Mouse (Mus musculus) NIH3T3 (cell line): ENCODE data around the gene Tnrc6a.
A peak's percentile ranks its signal among the peaks of the same experiment; 100 is the strongest.

Experiments used
- DNase-seq: peaks from one replicate; pipeline ENCODE4 v3.0.0-alpha.2; 2012; ENCODE audit warnings: low read depth

The Tnrc6a gene

GRCm38 (mm10) chr7:123189762-123190161, 66.1 kb downstream of the Tnrc6a start:
- DNase-seq: no peak

GRCm38 (mm10) chr7:123191731-123192130, 68.0 kb downstream of the Tnrc6a start:
- DNase-seq: peak; percentile 14

- no peak for DNase-seq
These were observed 69.5 kb downstream of the Tnrc6a start for GRCm38 (mm10) chr7:123193201-123193600.

- DNase-seq: no peak
These were observed 71.0 kb downstream of the Tnrc6a start for GRCm38 (mm10) chr7:123194696-123195095.

- DNase-seq: no peak
These were observed 72.7 kb downstream of the Tnrc6a start for GRCm38 (mm10) chr7:123196432-123196831.

GRCm38 (mm10) chr7:123198695-123199094, 75.0 kb downstream of the Tnrc6a start:
- DNase-seq: no peak

- DNase-seq: no peak
These were observed 75.5 kb downstream of the Tnrc6a start for GRCm38 (mm10) chr7:123199151-123199550.

- no peak for DNase-seq
These were observed 76.0 kb downstream of the Tnrc6a start for GRCm38 (mm10) chr7:123199656-123200206.

GRCm38 (mm10) chr7:123200722-123201121, 77.0 kb downstream of the Tnrc6a start:
- no peak for DNase-seq

- peak; percentile 84 for DNase-seq
These were observed 81.6 kb downstream of the Tnrc6a start for GRCm38 (mm10) chr7:123205261-123205660.

- no peak for DNase-seq
These were observed 83.9 kb downstream of the Tnrc6a start for GRCm38 (mm10) chr7:123207561-123207960.

GRCm38 (mm10) chr7:123209864-123210263, 86.2 kb downstream of the Tnrc6a start:
- DNase-seq: no peak

- DNase-seq: no peak
These were observed 87.8 kb downstream of the Tnrc6a start for GRCm38 (mm10) chr7:123211461-123211860.

GRCm38 (mm10) chr7:123212316-123212715, 88.6 kb downstream of the Tnrc6a start:
- no peak for DNase-seq

- DNase-seq: peak; percentile 21
These were observed 90.8 kb downstream of the Tnrc6a start, which contains the start of gene Slc5a11 for GRCm38 (mm10) chr7:123214365-123215075. TSS of gene Slc5a11 (plus strand) at chr7:123214780.

- no peak for DNase-seq
These were observed 91.5 kb downstream of the Tnrc6a start for GRCm38 (mm10) chr7:123215138-123215537.

GRCm38 (mm10) chr7:123217448-123218354, 94.0 kb downstream of the Tnrc6a start:
- no peak for DNase-seq

GRCm38 (mm10) chr7:123218620-123219019, 94.9 kb downstream of the Tnrc6a start:
- DNase-seq: no peak

GRCm38 (mm10) chr7:123219781-123220632, 96.3 kb downstream of the Tnrc6a start:
- no peak for DNase-seq

- no peak for DNase-seq
These were observed 96.9 kb downstream of the Tnrc6a start for GRCm38 (mm10) chr7:123220633-123220942.

GRCm38 (mm10) chr7:123224076-123224475, 100.4 kb downstream of the Tnrc6a start:
- no peak for DNase-seq

GRCm38 (mm10) chr7:123225159-123225558, 101.5 kb downstream of the Tnrc6a start:
- no peak for DNase-seq
